Mouse (Mus musculus) heart, embryonic 14.5 days (tissue): ENCODE measurements around the gene Ly6g6d. TPM values are rescaled to one million over a fixed set of nuclear protein-coding genes. Genes with fewer than 3 reads are reported as not detected.
A peak's percentile ranks its signal among the peaks of the same experiment; 100 is the strongest.

Experiments
- ATAC-seq: fragments of 200-750 bp; cut with Nextera tagmentation; 2 replicates; pipeline ENCODE4 v1.8.0; 2017; ENCODE audit warnings: low read depth, moderate TSS enrichment; ENCODE audit not compliant: insufficient number of reproducible peaks, insufficient read depth, low FRiP score
- H3K27ac ChIP-seq, 2 experiments: fragments of 200-500 bp in 1 of 2; fragments of 300-500 bp in 1 of 2; sonication (generic) in 1 of 2; replicated peaks in 1 of 2; 2 replicates each; pipeline ENCODE4 v1.5.1; 2012 to 2014; ENCODE audit warnings: low read depth in 2 of 2, low read length in 2 of 2, control low read depth in 1 of 2, mild to moderate bottlenecking in 1 of 2, mixed read lengths in 1 of 2; ENCODE audit not compliant: control insufficient read depth in 1 of 2, insufficient read depth in 1 of 2
- H3K27me3 ChIP-seq: fragments of 300-500 bp; sonication (generic); 2 replicates; pipeline ENCODE4 v1.6.1; 2014; ENCODE audit warnings: mild to moderate bottlenecking, low read length, control low read depth; ENCODE audit not compliant: control insufficient read depth, insufficient read depth
- H3K36me3 ChIP-seq: fragments of 300-500 bp; sonication (generic); 2 replicates; pipeline ENCODE4 v1.6.1; 2014; ENCODE audit warnings: mild to moderate bottlenecking, control low read depth, low read length, mixed read lengths; ENCODE audit not compliant: control insufficient read depth, insufficient read depth
- H3K4me1 ChIP-seq, 2 experiments: fragments of 200-500 bp in 1 of 2; fragments of 300-500 bp in 1 of 2; sonication (generic) in 1 of 2; 2 replicates each; pipeline ENCODE4 v1.6.1; 2012 to 2014; ENCODE audit warnings: low read length in 2 of 2, control low read depth in 1 of 2, mixed read lengths in 1 of 2; ENCODE audit not compliant: control insufficient read depth in 2 of 2, insufficient read depth in 2 of 2
- H3K4me2 ChIP-seq: fragments of 300-500 bp; sonication (generic); 2 replicates; pipeline ENCODE4 v1.6.1; 2014; ENCODE audit warnings: mild to moderate bottlenecking, low read length
- H3K4me3 ChIP-seq, 2 experiments: fragments of 200-500 bp in 1 of 2; fragments of 300-500 bp in 1 of 2; sonication (generic) in 1 of 2; 2 replicates each; pipeline ENCODE4 v1.5.1; 2012 to 2014; ENCODE audit warnings: low read length in 2 of 2, mild to moderate bottlenecking in 2 of 2, control low read depth in 1 of 2, low read depth in 1 of 2, moderate library complexity in 1 of 2; ENCODE audit not compliant: control insufficient read depth in 1 of 2, insufficient read depth in 1 of 2
- H3K9ac ChIP-seq: fragments of 300-500 bp; sonication (generic); 2 replicates; pipeline ENCODE4 v1.6.1; 2014; ENCODE audit warnings: mild to moderate bottlenecking, low read length
- H3K9me3 ChIP-seq: fragments of 300-500 bp; sonication (generic); 2 replicates; pipeline ENCODE4 v1.6.1; 2016; ENCODE audit warnings: low read length, control low read depth; ENCODE audit not compliant: control insufficient read depth
- WGBS: fragments of 180-500 bp; shearing (Covaris S2); extraction: QIAGEN DNeasy Blood & Tissue Kit; methylation state at CpG from one replicate; pipeline ENCODE4 v1.1.7; 2014; 5-methylcytosine and 5-hydroxymethylcytosine counted together
- polyA plus RNA-seq: library from polyadenylated mRNA; unstranded; fragments of >200 nt; fragmentation: Nextera tagmentation; extraction: Ambion mirVana; gene quantifications from 2 replicates; pipeline ENCODE4 v1.2.1, GENCODE M21; 2014

The Ly6g6d gene
- polyA plus RNA-seq, 1 experiment from 2014 or later, result 1.9 TPM

GRCm38 (mm10) chr17:35058911-35059892, 18.7 kb downstream of the Ly6g6d start, which contains the start of gene Ddah2:
TSS of gene Ddah2 (plus strand) at chr17:35059035.
- WGBS, result under 1% methylated on average over 57 of the region's 57 CpGs
- Histone ChIP-seq H3K4me1 (peaks cover 4 to 14% of the 10 kb centered on the region in 2 experiments), H3K9me3 (no peaks in the 10 kb centered on the region), H3K4me3 (peak within 1 kb of the TSS; percentile 66 to 94), H3K9ac (peak within 1 kb of the TSS; percentile 91), H3K27ac (peak within 1 kb of the TSS; percentile 94 to 97), H3K36me3 (peaks cover 68% of the 10 kb centered on the region), H3K27me3 (peaks cover 8% of the 10 kb centered on the region; the same call in 1 of the 2 replicates), H3K4me2 (peak within 1 kb of the TSS; percentile 93)
- ATAC-seq, result peak; percentile 93

DNA sequence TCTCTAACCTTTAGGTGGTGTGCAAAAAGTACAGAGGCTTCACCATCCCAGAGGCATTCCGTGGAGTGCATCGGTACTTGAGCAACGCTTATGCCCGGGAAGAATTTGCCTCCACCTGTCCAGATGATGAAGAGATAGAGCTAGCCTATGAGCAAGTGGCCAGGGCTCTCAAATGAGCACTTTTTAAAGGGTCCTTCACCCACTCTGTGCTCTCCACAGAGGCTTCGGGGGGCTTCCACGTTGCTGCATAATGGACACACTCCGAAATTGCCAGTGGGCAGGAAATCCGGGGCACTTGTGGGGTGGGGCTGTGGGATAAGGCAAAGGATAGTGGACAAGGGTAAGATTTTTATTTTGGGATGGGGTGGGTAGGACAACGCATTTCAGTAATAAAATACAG, 19.5 kb downstream of the Ly6g6d start:
- Histone ChIP-seq H3K9me3 (no peaks in the 10 kb centered on the region), H3K27ac (peak overlapping the region; percentile 46 to 94; a peak in 3 of 4 replicates), H3K36me3 (peaks cover 77% of the 10 kb centered on the region), H3K4me3 (peak overlapping the region in 1 of 2 experiments; percentile 66; a peak in 2 of 4 replicates), H3K9ac (no peak overlapping the region; the same call in 1 of the 2 replicates), H3K4me2 (peak overlapping the region; percentile 93; the same call in 1 of the 2 replicates), H3K27me3 (no peaks in the 10 kb centered on the region), H3K4me1 (peaks cover 4 to 14% of the 10 kb centered on the region in 2 experiments)
- 47% methylated on average over 9 of the region's 9 CpGs for WGBS
- ATAC-seq, result no peak

GRCm38 (mm10) chr17:35057090-35057489, 20.8 kb downstream of the Ly6g6d start:
- Histone ChIP-seq H3K36me3 (peaks cover 83% of the 10 kb centered on the region), H3K9ac (no peak overlapping the region), H3K4me3 (no peak overlapping the region), H3K9me3 (no peaks in the 10 kb centered on the region), H3K4me2 (no peak overlapping the region), H3K27ac (no peak overlapping the region), H3K4me1 (peaks cover 12 to 24% of the 10 kb centered on the region in 2 experiments), H3K27me3 (no peaks in the 10 kb centered on the region)
- 70% methylated on average over 3 of the region's 3 CpGs for WGBS
- ATAC-seq, result no peak

GRCm38 (mm10) chr17:35055691-35056495, 22.0 kb downstream of the Ly6g6d start:
- Histone ChIP-seq H3K4me1 (peaks cover 13 to 25% of the 10 kb centered on the region in 2 experiments), H3K27ac (0 out of 4 replicates have a peak overlapping the region, but pooled peaks of 1 of the 2 experiments have one; percentile 19), H3K4me2 (no peak overlapping the region)

DNA sequence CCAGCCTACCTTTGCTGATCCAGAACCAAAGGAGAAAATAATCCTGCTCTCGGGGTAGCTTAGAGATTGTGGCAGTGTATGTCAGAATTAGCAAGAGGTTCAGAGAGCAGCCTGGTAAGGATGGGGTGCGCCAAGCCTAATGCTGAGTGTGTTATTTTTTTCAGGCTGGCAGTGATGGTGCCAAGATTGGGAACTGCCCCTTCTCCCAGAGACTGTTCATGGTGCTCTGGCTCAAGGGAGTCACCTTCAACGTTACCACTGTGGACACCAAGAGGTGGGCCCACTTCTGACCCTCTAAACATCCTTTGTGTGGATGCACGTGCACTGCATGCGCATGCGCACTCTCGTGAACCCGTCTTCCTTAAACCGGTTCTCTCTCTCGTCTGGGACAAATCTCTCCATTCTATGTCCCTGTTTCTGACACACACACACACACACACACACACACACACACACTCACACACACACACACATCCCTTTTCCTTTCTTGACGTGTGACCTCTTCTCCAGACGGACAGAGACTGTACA, 25.5 kb downstream of the Ly6g6d start:
- no peak for ATAC-seq
- Histone ChIP-seq H3K4me3 (peak overlapping the region; percentile 55 to 63), H3K9ac (peak overlapping the region; percentile 94), H3K4me1 (peaks cover 23 to 33% of the 10 kb centered on the region in 2 experiments), H3K9me3 (no peaks in the 10 kb centered on the region), H3K4me2 (peak overlapping the region; percentile 75), H3K27me3 (no peaks in the 10 kb centered on the region), H3K36me3 (peaks cover 52% of the 10 kb centered on the region), H3K27ac (peak overlapping the region; percentile 99)
- WGBS, result 57% methylated on average over 12 of the region's 12 CpGs

More at GRCm38 (mm10) chr17:35055691-35056495, 22.0 kb downstream of the Ly6g6d start:
- no peak overlapping the region for H3K4me3 ChIP-seq
- H3K9ac ChIP-seq, result no peak overlapping the region
- no peaks in the 10 kb centered on the region for H3K9me3 ChIP-seq
- peaks cover 71% of the 10 kb centered on the region for H3K36me3 ChIP-seq
- WGBS, result 89% methylated on average over 7 of the region's 7 CpGs
- H3K27me3 ChIP-seq, result no peaks in the 10 kb centered on the region
- no peak for ATAC-seq

DNA sequence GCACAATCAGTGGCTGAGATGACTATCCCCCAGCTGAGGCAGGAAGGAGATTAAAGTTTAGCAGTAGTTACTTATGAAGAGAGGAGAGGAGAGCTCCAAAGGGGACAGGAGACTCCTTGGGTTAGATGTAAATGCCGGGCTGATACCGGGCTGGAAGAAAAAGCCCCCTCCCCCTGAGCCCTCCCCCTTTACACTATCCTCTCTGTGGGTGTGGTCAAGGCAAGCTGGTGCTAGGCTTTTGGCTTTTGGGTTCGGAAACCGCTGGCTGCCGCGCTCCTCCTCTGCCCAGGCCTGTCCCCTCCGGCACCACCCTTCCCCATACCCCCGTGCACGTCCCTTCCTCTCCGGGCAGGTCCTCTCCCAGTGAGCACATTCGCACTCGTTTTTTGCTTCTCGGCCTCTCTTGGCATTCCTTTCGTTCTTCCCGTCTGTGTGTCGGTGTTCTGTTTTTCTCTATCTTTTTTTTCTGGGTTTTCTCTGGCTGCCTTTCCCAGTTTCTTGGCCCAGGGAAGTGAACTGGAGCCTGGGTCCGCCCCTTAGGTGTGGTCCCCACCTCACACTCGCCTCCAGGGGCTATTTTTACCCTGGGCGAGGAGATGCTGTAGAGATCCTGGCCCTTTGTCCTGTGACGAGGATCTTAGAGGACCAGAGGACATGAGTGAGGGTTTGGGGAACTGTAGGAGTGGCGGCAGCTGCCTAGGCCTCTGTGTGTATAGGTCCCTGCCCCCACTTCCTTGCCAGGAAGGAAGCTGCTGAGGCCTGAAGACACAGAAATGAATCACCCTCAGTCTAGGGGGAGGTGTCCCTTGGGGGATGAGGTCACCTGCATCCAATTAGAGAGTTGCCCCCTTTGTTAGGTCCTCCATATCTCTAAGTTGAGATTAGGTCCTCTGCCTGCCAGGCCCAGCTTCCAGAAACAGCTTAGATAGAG, 26.4 kb downstream of the Ly6g6d start:
- WGBS, result under 1% methylated on average over 21 of the region's 21 CpGs
- Histone ChIP-seq H3K4me3 (peak overlapping the region; percentile 55 to 63), H3K9ac (peak overlapping the region; percentile 94), H3K27ac (peak overlapping the region; percentile 99), H3K9me3 (no peaks in the 10 kb centered on the region), H3K27me3 (no peaks in the 10 kb centered on the region), H3K4me2 (peak overlapping the region; percentile 75), H3K4me1 (peaks cover 23 to 38% of the 10 kb centered on the region in 2 experiments), H3K36me3 (peaks cover 43% of the 10 kb centered on the region)
- ATAC-seq, result peak; percentile 78
